Mouse (Mus musculus): ENCODE measurements around the gene St6gal1.

The St6gal1 gene

GRCm38 (mm10) chr16:23307142-23307968 lies 82.8 kb downstream of the St6gal1 start:
- DNase-seq, result no peak

DNA sequence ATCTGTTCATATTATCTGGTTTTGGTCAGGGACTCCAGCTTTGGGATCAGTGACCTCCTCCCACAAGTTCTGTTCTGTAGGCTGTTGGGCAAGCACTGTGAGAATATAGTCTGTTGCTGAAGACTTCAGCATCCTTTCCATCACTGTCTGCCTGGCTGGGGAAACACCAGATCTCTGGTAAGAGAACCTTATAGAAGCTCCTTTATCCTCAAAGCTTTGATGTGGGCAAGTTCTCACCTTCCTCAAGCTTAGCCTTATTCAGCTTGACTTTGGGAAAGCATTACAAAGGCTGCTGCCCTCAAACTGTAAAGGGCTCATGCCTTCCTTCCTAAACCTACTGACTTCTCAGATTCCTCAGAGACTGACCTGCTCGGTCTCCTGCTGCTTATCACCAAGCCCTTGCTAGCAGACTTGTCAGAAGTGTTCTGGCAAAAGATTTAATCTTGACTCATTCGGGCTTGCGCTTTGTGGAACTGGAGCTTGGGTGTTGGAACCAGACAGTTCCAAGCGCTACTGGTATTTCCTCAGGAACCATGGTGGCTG lies 83.5 kb downstream of the St6gal1 start:
- DNase-seq, result no peak

GRCm38 (mm10) chr16:23309080-23309479 lies 84.5 kb downstream of the St6gal1 start:
- DNase-seq, result no peak

- no peak for DNase-seq
Observed at GRCm38 (mm10) chr16:23312604-23313003, 88.1 kb downstream of the St6gal1 start.

DNA sequence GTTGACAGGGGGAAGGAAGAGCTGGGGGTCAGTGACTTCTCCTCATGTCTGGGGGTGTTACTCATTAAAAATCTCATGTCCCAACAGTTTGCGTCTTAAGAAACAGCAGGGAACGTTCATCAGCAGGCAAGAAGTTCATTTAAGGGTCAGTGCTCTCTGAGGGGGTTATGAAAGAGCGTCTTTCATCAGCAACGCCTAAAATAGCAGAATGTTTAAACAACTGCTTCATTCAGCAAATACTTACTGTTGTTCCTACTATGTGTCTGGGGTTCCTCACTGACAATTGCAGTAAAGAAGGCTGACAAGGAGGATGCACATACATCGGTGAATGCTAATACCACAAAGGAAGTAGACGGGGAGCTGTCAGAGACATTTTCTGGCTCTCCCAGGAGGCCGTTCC lies 90.2 kb downstream of the St6gal1 start:
- no peak for DNase-seq

DNA sequence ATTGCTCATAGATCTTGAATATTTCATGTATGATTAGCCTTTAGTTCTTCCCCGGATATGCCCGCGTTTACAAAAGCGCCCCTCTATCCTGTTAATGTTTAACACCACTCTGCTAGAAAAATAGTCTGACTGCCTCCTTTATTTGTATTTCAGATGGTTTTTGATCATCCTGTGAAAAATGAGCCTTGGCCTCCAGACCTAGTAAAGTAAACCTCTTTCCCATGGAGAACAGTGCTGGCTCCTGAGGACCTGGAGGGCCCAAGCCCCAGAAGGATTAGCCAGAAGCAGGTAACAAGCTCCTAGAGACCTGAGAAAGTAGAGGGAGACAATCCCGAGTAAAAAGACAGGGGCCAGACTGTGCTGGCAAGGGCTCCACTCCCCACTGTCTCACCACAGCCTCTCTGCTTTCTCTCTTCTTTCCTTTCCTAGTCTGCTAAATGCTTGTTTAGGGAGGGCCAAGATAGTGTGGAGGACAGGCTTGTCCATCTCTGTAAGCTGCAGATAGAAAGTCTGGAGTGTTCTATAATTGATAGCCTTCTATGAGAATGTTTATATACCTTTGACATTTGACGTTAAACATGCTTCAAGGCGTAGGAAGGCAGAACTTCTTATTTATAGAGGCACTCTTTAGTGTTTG lies 93.0 kb downstream of the St6gal1 start:
- DNase-seq, result no peak

GRCm38 (mm10) chr16:23320025-23320424 lies 95.5 kb downstream of the St6gal1 start:
- DNase-seq, result no peak

DNA sequence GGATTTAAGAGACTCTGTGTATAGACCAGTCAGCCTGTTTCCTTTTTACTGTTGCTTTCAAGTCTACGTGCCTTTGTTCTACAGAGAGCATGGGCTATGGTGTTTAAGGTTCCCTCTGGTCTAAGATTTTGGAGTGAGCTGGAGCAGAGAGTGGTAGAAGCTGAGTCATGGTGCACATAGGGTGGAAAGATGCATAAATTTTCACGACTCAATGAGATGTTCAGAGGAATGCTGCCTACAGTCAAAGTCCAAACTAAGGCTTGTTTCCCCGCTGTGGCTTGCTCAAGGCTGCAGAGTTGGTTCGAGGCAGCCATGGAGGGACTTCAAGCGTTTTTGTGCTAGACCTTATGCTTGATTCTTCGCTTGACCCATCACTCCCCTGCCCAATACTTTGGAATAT lies 96.0 kb downstream of the St6gal1 start:
- no peak for DNase-seq

- DNase-seq, result no peak
Observed at GRCm38 (mm10) chr16:23322453-23322852, 97.9 kb downstream of the St6gal1 start.

DNA sequence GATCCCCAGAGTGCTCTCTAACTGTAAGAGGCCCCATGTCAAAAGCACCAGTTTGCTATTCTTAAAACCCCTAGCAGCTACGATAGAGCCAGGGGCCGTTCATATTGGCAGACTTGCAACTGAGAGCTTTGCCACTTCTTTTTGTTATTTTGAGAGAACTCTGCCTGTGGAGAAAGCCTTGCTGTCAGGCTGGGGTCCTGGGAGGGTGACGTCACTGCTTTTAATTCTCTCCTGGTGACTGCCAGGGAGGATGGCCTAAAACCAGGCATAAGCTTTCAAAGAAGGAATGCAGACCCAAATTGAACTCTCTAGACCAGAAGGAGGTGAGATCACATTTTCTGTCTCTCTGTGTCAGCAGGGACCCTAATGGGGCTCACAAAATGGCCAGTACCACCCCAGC lies 99.4 kb downstream of the St6gal1 start:
- no peak for DNase-seq

- no peak for DNase-seq
Observed at GRCm38 (mm10) chr16:23324867-23325650, 100.5 kb downstream of the St6gal1 start.

DNA sequence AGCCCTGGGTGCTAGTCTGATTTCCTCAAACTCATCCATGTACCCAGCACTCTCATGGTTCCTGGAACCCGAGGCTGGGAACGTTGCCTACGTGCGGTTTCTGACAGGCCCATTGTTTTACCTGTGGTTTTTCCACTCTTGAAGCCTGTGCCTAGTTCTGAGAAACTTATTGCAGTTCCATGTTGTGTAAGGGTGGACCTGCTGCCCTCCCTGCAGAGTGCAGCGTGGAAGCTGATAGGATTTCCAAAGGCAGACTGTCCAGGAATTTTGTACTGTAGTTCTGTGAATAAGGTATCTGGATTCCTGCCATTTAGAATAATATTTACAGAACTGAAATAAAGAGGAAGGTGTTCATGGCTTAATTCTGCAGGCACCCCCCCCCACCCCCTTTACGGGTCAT lies 102.1 kb downstream of the St6gal1 start:
- no peak for DNase-seq

- DNase-seq, result no peak
Observed at GRCm38 (mm10) chr16:23327266-23327665, 102.7 kb downstream of the St6gal1 start.

DNA sequence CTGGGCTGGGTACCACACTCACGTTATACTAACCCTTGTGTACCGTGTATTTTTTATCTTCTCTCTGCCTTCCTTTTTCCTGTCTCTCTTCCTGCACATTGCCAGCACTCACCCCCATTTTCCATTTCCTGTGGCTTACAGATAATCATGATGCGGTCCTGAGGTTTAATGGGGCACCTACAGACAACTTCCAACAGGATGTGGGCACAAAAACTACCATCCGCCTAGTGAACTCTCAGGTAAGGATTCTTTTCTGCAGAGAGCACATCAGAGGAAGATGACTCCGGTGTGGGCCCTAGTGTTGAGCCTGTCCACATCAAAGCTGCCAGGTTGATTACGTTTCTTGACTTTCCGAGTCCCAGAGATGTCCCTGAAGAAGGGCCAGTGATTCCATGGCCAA lies 103.7 kb downstream of the St6gal1 start:
- DNase-seq, result no peak

- DNase-seq, result no peak
Observed at GRCm38 (mm10) chr16:23332136-23332535, 107.6 kb downstream of the St6gal1 start.

DNA sequence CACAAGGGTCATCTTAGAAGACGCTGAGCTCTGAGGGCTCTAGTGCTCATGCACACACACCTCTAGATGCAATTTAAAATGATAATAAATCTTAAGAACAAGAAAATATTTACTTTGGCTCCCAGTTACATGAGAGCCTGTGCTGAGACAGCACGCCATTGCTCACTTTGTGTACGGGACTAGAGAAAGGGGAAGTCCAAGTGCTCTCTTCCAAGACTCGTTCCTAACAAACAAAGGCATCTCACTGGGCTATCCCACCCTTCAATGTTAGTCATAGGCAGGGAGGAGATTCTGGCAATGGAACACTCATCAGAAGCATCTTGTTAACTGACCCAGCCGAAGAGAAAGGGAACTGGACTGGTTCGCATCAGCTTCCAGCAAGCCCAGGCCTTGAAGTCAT lies 108.1 kb downstream of the St6gal1 start:
- DNase-seq, result no peak

DNA sequence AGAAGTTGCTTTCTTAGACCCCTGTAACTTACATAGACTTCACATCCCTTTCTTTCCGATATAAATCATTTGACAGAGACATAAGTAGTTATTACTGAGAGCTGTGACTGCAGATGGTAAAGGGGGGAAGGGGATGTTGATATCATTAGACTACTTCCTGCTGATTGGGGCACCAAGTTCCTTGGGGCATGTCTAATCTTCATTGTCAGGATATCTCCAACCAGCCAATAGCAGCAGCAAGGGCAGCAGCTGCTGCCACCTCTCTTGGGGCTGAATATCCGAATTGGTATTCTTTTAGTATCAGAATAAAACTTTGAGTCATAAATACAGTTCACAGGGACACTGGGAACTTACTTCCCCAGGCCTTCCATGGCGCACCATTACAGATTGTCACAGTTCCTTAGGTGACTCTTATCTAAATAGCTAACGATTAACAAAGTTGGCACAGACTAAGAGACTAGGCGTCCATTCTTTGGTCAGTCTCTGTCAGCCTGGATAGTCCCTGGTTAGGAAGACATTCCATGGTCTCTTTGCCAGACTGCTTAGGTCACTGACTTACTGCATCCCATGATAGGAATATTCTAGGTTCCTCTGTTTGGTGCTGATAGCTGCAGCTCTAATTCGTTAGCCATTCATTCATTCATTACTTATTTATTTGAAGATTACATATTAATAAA lies 109.5 kb downstream of the St6gal1 start:
- DNase-seq, result no peak

- no peak for DNase-seq
Observed at GRCm38 (mm10) chr16:23337317-23337716, 112.8 kb downstream of the St6gal1 start.

DNA sequence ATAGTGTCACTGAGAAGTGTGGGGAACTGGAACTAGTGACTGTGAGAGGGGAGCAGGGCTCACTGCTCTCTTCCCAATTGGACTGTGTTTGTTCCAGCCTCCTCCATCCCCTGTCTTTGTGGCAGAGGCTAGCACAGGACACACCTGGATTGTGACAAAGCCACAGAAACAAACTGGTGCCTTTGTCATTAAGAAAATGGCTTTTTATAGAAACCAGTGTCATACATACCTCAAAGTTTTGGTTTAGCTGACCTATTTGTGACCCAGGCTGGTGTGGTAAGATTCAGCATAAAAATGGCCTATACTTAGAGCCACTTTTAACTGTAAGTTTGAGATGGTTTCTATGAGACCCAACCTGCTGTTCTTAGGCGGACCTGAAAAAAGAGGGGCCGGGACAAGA lies 116.7 kb downstream of the St6gal1 start:
- no peak for DNase-seq

DNA sequence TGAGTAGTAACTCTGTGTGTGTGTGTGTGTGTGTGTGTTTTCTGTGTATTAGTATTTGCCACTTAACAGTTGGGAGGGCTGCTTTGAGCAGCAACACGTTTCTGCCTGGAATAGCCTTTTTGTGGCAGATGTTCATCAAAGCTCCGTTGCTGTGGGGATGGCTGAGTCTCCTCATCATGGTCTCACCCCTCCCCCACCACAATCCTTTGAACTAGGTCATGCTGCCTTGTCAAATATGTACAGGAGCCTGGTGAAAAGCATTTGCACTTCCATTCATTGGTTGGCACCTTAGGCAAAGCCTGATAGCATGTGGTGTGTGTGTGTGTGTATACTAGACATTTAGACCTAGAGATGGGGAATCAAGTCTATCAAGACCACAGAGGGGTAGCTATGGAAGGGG lies 126.3 kb downstream of the St6gal1 start:
- DNase-seq, result peak; percentile 13

DNA sequence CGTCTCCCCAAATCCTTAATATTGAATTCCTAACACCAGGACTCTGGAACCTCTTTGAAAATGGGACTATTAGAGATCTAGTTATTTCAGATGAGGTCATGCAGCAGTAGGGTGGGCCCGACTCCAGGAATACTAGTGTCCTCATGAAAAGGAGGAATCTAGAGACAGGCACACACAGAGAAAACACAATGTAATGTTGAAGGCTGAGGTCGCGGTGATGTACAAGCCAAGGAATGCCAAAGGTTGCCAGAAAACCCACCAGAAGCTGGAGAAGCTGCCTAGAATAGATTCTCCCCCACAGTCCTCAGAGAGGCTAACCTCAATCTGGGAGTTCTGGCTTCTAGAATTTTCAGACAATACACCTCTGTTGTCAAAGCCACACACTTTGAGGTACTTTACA lies 136.5 kb downstream of the St6gal1 start:
- DNase-seq, result no peak

DNA sequence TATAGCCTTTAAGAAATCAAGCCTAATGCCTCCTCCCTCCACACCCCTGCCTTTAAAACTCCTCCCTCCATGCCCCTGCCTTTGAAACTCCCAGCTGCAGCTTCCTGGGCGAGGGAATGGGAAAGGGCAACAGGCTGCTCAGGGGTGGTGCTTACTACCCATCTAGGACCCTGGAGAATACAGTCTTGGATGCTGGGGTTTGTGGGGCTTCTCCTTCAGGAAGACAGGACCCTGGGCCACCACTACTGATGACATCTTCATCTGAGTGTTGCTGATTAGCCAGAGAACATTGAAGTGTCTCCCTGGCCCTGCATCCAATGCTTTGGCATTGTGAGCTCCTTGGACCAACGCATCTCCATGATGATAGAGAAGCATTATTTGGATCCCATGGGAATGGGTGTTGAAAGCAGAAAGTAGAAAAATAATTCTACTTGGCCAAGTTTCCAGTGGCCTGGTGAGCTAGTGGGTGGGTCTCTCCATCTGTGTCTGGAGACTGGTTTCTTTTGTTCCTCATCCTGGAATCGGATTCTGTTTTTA lies 137.0 kb downstream of the St6gal1 start:
- no peak for DNase-seq
